Mouse (Mus musculus) intestine, embryonic 14.5 days (tissue): ENCODE measurements around the gene Nell1. TPM values are rescaled to one million over a fixed set of nuclear protein-coding genes. Genes with fewer than 3 reads are reported as not detected.

Source experiments
- ATAC-seq: fragments of 200-750 bp; cut with Nextera tagmentation; replicated peaks from 2 replicates; pipeline ENCODE4 v1.8.0; 2017; ENCODE audit warnings: low read depth, moderate number of reproducible peaks, moderate TSS enrichment, moderate library complexity; ENCODE audit not compliant: low FRiP score, low TSS enrichment
- DNase-seq: peaks from one replicate; pipeline ENCODE4 v3.0.0-alpha.2; 2018; ENCODE audit warnings: low spot score
- H3K27ac ChIP-seq: fragments of 300-500 bp; sonication (generic); 2 replicates; pipeline ENCODE4 v1.5.1; 2014; ENCODE audit warnings: low read depth, mild to moderate bottlenecking, control low read depth
- H3K27me3 ChIP-seq: fragments of 300-500 bp; sonication (generic); replicated peaks from 2 replicates; pipeline ENCODE4 v1.6.1; 2014; ENCODE audit warnings: low read length, control low read depth; ENCODE audit not compliant: control insufficient read depth, insufficient read depth
- H3K36me3 ChIP-seq: fragments of 300-500 bp; sonication (generic); 2 replicates; pipeline ENCODE4 v1.6.1; 2014; ENCODE audit warnings: low read length, control low read depth; ENCODE audit not compliant: control insufficient read depth, insufficient read depth
- H3K4me1 ChIP-seq: fragments of 300-500 bp; sonication (generic); replicated peaks from 2 replicates; pipeline ENCODE4 v1.6.1; 2014; ENCODE audit warnings: low read length, control low read depth, mixed read lengths; ENCODE audit not compliant: control insufficient read depth, insufficient read depth
- H3K4me2 ChIP-seq: fragments of 300-500 bp; sonication (generic); 2 replicates; pipeline ENCODE4 v1.6.1; 2014; ENCODE audit warnings: low read length
- H3K4me3 ChIP-seq: fragments of 300-500 bp; sonication (generic); 2 replicates; pipeline ENCODE4 v1.5.1; 2014; ENCODE audit warnings: low read depth, low read length, control low read depth, mixed read lengths
- H3K9ac ChIP-seq: fragments of 300-500 bp; sonication (generic); 2 replicates; pipeline ENCODE4 v1.6.1; 2014; ENCODE audit warnings: mild to moderate bottlenecking, low read length
- H3K9me3 ChIP-seq: fragments of 300-500 bp; sonication (generic); 2 replicates; pipeline ENCODE4 v1.6.1; 2016; ENCODE audit warnings: low read length, control low read depth; ENCODE audit not compliant: control insufficient read depth
- WGBS: fragments of 180-500 bp; shearing (Covaris S2); extraction: QIAGEN DNeasy Blood & Tissue Kit; methylation state at CpG from one replicate; pipeline ENCODE4 v1.1.7; 2014; 5-methylcytosine and 5-hydroxymethylcytosine counted together
- polyA plus RNA-seq: library from polyadenylated mRNA; unstranded; fragments of >200 nt; fragmentation: Nextera tagmentation; extraction: Ambion mirVana; gene quantifications from 2 replicates; pipeline ENCODE4 v1.2.1, GENCODE M21; 2014

Gene Nell1
- polyA plus RNA-seq, 1 experiment from 2014 or later = 4.4 TPM

DNA sequence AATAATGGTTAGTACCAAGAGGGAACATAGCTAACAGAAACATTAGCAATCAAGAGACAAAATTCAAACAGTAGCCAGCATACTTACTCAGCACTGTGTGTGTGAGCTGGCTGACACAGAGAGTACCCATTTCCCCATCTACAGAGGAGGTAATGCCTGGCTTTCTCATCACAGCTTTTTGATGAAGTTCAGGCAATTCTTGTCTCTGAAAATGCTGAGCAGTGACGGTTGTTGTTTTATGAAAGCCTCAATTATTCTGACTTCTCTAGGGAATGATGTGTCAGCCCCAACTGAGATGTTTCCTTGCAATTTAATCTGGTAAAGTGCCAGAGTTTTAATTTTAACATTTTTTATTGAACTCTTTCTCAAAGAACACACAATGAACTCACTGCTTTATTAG, 700.8 kb downstream of the Nell1 start:
- no peaks in the 10 kb centered on the region for H3K9me3 ChIP-seq
- no peak overlapping the region for H3K9ac ChIP-seq
- H3K4me1 ChIP-seq = no peaks in the 10 kb centered on the region
- WGBS = 77% methylated on average over 1 of the region's 1 CpGs
- no peaks in the 10 kb centered on the region for H3K36me3 ChIP-seq
- H3K27ac ChIP-seq = no peak overlapping the region
- no peak overlapping the region for H3K4me3 ChIP-seq
- H3K27me3 ChIP-seq = no peaks in the 10 kb centered on the region
- ATAC-seq (no peak), DNase-seq (no peak)
- no peak overlapping the region for H3K4me2 ChIP-seq

DNA sequence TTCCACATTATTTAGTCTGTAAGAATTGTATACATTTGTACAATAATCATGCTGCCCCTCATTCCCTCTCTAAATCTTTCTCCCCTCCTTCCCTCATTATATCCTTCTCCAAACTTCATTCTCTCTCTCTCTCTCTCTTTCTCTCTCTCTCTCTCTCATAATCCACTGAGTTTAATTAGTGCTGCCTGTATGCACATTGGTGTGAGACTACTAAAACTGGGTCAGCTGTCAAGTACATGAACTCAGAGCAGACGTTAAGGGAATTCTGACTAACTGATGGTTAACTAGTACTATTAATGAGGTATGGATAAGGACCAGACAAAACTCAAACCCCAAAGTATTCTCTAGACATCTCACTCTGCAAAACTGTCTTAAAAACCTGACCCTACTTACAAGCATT, 702.8 kb downstream of the Nell1 start:
- DNase-seq = no peak
- 82% methylated on average over 1 of the region's 1 CpGs for WGBS
- ATAC-seq = no peak
- Histone ChIP-seq H3K27ac (no peak overlapping the region), H3K36me3 (no peaks in the 10 kb centered on the region), H3K9ac (no peak overlapping the region), H3K9me3 (no peaks in the 10 kb centered on the region), H3K27me3 (no peaks in the 10 kb centered on the region), H3K4me3 (no peak overlapping the region), H3K4me1 (no peaks in the 10 kb centered on the region), H3K4me2 (no peak overlapping the region)

DNA sequence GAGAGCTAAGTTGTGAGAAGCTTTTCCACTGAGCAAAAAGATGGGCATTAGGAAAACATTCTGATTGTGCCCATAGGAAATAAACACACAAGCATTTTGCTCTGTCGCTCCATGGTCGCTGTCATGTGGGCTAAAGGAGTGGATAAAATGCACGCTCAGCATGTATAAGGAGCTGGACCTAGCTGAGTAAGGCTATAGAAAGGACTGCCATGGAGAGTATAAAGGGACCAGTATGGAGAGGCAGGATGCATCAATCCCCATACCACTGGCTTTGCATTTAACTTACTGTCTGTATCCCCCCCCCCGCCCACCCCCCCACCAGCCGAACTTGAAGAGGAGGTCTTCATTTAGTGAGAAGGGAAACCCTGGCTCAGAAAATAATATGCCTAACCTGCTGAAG, 711.7 kb downstream of the Nell1 start:
- Histone ChIP-seq H3K9me3 (no peaks in the 10 kb centered on the region), H3K9ac (no peak overlapping the region), H3K27me3 (no peaks in the 10 kb centered on the region), H3K4me2 (no peak overlapping the region), H3K36me3 (no peaks in the 10 kb centered on the region), H3K27ac (no peak overlapping the region), H3K4me1 (no peaks in the 10 kb centered on the region), H3K4me3 (no peak overlapping the region)
- no peak for DNase-seq
- 83% methylated on average over 5 of the region's 5 CpGs for WGBS
- no peak for ATAC-seq

DNA sequence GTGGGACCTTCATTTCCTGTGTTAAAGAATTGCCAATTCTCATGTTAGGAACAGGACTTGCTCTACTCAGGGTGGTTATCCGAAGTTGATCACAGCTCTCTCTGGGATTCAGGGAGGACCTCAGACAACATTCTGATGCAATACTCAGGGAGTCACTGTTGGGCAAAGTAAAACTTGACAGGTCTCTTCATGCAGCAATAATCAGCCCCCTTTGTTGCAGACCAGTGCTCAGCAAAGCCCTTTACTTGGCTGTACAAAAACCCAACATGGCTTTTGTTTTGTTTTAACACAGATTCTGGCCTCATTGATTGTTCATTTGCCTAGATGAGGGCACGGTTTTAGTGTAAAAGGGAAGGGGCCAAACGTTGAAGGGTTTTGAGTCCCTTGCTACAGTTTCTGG, 750.5 kb downstream of the Nell1 start:
- Histone ChIP-seq H3K4me3 (no peak overlapping the region), H3K27me3 (no peaks in the 10 kb centered on the region), H3K27ac (no peak overlapping the region), H3K4me1 (no peaks in the 10 kb centered on the region), H3K4me2 (no peak overlapping the region), H3K9me3 (no peaks in the 10 kb centered on the region), H3K9ac (no peak overlapping the region), H3K36me3 (no peaks in the 10 kb centered on the region)
- WGBS = 77% methylated on average over 3 of the region's 3 CpGs
- DNase-seq (no peak), ATAC-seq (no peak)

DNA sequence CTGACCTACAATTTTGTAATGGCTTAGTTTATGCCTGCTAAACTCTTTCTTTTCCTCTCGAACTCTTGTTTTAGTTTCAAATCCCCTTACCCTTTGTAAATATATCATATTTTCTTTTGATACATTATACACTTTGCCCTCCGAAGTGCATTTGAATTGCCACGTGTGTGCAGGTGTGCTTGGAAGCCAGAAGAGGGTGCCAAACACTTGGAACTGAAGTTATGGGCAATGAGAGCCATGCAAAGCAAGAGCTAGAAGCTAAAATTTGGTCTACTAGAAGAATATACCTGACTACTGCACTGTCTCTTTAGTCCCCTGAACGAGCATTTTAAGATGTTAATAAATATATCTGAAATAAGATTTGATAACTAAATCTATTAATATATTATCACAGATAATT, 756.3 kb downstream of the Nell1 start:
- Histone ChIP-seq H3K36me3 (no peaks in the 10 kb centered on the region), H3K9me3 (no peaks in the 10 kb centered on the region), H3K4me1 (no peaks in the 10 kb centered on the region), H3K27me3 (no peaks in the 10 kb centered on the region), H3K4me3 (no peak overlapping the region), H3K27ac (no peak overlapping the region), H3K9ac (no peak overlapping the region), H3K4me2 (no peak overlapping the region)
- ATAC-seq (no peak), DNase-seq (no peak)
- WGBS = 52% methylated on average over 4 of the region's 4 CpGs

DNA sequence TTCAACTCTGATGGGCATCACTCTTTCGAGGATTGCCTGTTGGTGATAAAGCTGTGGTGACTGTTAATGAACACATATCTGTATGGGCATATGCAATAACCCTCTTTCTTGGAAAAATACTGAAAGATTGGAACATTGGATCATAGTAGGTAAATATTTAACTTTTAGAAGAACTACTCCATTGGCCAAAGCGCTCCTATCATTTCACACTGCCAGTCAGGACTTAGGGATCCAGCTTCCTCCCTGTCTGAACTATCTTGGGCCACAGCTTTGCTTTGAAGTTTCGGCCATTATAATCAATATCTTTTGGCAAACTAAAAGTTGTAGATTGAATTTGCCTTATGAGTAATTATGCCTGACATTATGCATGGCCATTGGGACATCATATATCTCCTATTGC, 780.9 kb downstream of the Nell1 start:
- Histone ChIP-seq H3K4me1 (no peaks in the 10 kb centered on the region), H3K9ac (no peak overlapping the region), H3K36me3 (no peaks in the 10 kb centered on the region), H3K27me3 (no peaks in the 10 kb centered on the region), H3K4me2 (no peak overlapping the region), H3K4me3 (no peak overlapping the region), H3K27ac (no peak overlapping the region), H3K9me3 (no peaks in the 10 kb centered on the region)
- ATAC-seq (no peak), DNase-seq (no peak)
- WGBS = 85% methylated on average over 3 of the region's 3 CpGs

DNA sequence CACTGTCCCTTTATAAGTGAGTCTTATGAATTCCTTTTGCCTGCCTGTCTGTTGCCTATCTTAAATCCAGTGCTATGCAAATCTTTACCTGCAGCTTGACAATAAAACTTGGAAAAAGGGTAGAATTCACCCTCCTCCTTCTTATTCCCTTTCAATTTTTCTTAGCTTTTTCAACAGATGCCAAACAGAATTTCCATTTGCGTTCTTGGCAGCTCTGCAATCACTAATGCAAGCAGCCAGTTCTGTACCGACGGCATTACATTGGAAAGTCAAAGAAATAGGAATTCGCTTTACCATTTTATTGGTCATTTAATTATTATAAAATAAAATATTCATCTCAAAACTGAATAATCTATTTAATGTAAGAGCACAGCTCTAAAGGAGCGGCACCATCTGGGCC, 781.7 kb downstream of the Nell1 start:
- no peaks in the 10 kb centered on the region for H3K9me3 ChIP-seq
- no peaks in the 10 kb centered on the region for H3K27me3 ChIP-seq
- ATAC-seq (no peak), DNase-seq (no peak)
- no peak overlapping the region for H3K4me2 ChIP-seq
- no peak overlapping the region for H3K9ac ChIP-seq
- H3K4me1 ChIP-seq = no peaks in the 10 kb centered on the region
- no peak overlapping the region for H3K27ac ChIP-seq
- H3K4me3 ChIP-seq = no peak overlapping the region
- 84% methylated on average over 5 of the region's 5 CpGs for WGBS
- H3K36me3 ChIP-seq = no peaks in the 10 kb centered on the region

DNA sequence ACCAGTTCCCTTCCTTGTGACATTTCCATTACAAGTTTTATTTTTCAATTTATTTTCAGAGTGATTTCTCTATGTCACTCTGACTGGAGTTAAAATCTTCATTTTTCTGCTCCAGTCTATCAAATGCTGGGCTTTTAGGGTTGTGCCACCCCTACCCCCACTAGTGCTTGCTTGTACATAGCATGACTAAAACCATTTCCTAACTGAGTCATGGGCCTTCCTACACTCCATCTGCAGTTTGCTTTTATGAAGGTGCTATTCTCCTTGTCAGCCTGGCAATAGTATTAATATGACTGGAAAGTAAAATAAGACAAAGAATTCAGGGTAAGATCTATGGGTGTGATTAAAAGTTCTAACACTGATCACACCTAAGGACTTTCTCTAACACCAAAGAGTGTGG, 798.9 kb downstream of the Nell1 start:
- Histone ChIP-seq H3K9ac (no peak overlapping the region), H3K27ac (no peak overlapping the region), H3K9me3 (no peaks in the 10 kb centered on the region), H3K4me2 (no peak overlapping the region), H3K4me3 (no peak overlapping the region), H3K27me3 (no peaks in the 10 kb centered on the region), H3K36me3 (no peaks in the 10 kb centered on the region), H3K4me1 (no peaks in the 10 kb centered on the region)
- ATAC-seq (no peak), DNase-seq (no peak)

DNA sequence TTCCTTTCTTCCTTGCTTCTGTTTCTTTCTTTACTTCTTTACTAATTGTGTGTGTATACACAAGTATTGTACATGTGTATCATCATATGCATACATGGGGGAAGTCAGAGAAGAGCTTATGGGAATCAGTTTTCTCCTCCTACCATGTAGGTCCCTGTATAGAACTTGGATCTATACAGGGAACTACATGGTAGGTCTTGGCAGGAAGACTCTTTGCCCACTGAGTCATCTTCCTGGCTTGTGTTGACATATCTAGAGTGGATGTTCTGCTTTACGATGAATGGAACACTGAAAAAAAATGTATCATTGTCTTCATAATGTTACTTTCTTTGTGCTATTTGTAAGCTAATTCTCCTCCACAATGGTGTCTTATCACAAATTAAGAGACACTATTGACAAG, 806.4 kb downstream of the Nell1 start:
- Histone ChIP-seq H3K4me3 (no peak overlapping the region), H3K27me3 (no peaks in the 10 kb centered on the region), H3K27ac (no peak overlapping the region), H3K36me3 (no peaks in the 10 kb centered on the region), H3K4me2 (no peak overlapping the region), H3K4me1 (no peaks in the 10 kb centered on the region), H3K9ac (no peak overlapping the region), H3K9me3 (no peaks in the 10 kb centered on the region)
- WGBS = 89% methylated on average over 1 of the region's 1 CpGs
- ATAC-seq (no peak), DNase-seq (no peak)
